Mouse (Mus musculus) monocyte, adult 59 days (primary cell): ENCODE data around the gene Ankdd1a. TPM values are rescaled to one million over a fixed set of nuclear protein-coding genes. Genes with fewer than 3 reads are reported as not detected.

Experiments
- total RNA-seq, 2 experiments: library from RNA; stranded (reverse); gene quantifications; one replicate each; pipeline ENCODE4 v1.2.4; 2023

The Ankdd1a gene
- total RNA-seq, result 1 to 10 TPM; 2.0 to 2.7 TPM

GRCm38 (mm10) chr9:65519807-65520504 lies at the start of gene Ankdd1a:
TSS of gene Ankdd1a (minus strand) at chr9:65520193.

GRCm38 (mm10) chr9:65460732-65461442 lies 59.1 kb downstream of the Ankdd1a start, which contains the start of gene Spg21:
TSS of gene Spg21 (plus strand) at chr9:65460947.

Other genes with a start within 250 kb of the Ankdd1a start
- 10 to 100 TPM; 23.2 to 26.9 TPM for gene Clpx, start 225.9 kb downstream of the Ankdd1a start, total RNA-seq
- gene Pdcd7, start 174.1 kb downstream of the Ankdd1a start, total RNA-seq, result 10 to 100 TPM; 16.4 to 18.1 TPM
- under 1 TPM; 0.73 to 0.82 TPM for gene Ubap1l, start 159.2 kb downstream of the Ankdd1a start, total RNA-seq
- not detected for gene Kbtbd13, start 128.5 kb downstream of the Ankdd1a start, total RNA-seq
- not detected for gene Rasl12, start 121.7 kb downstream of the Ankdd1a start, total RNA-seq
- not detected for gene Slc51b, start 97.2 kb downstream of the Ankdd1a start, total RNA-seq
- gene Mtfmt, start 84.4 kb downstream of the Ankdd1a start, total RNA-seq, result 10 to 100 TPM; 14.8 to 15.5 TPM
- gene Spg21, start 59.2 kb downstream of the Ankdd1a start, total RNA-seq, result 100 to 1,000 TPM in 1 of 2 experiments, 10 to 100 TPM in 1; 99.6 to 103 TPM
- 100 to 1,000 TPM; 451 to 454 TPM for gene Plekho2, start 59.8 kb upstream of the Ankdd1a start, total RNA-seq
- under 1 TPM in 1 of 2 experiments, not detected in 1; 0.73 TPM for gene Pif1, start 67.0 kb upstream of the Ankdd1a start, total RNA-seq
- under 1 TPM in 1 of 2 experiments, not detected in 1; 0.39 TPM for gene Rbpms2, start 109.5 kb upstream of the Ankdd1a start, total RNA-seq
- 100 to 1,000 TPM in 1 of 2 experiments, 10 to 100 TPM in 1; 79.6 to 103 TPM for gene Oaz2, start 147.8 kb upstream of the Ankdd1a start, total RNA-seq